Mouse (Mus musculus) small intestine, adult 2 months (tissue): Measurements from ENCODE around the gene Slco3a1.

Experiments used
- CTCF ChIP-seq: fragments of 200-500 bp; IDR thresholded peaks from 2 replicates; pipeline ENCODE4 v1.5.1; 2012; ENCODE audit warnings: low read depth, mild to moderate bottlenecking, control low read depth, inconsistent platforms, low read length, moderate library complexity, mixed read lengths; ENCODE audit not compliant: insufficient replicate concordance, insufficient read length; ENCODE audit errors: extremely low read depth
- POLR2A ChIP-seq: fragments of 200-500 bp; IDR thresholded peaks from 2 replicates; pipeline ENCODE4 v1.6.1; 2012; ENCODE audit warnings: low read depth, mild to moderate bottlenecking, control low read depth, inconsistent platforms, low read length, moderate library complexity

GRCm38 (mm10) chr7:74398326-74398725, 156.3 kb downstream of the Slco3a1 start:
- TF ChIP-seq CTCF (no peak), POLR2A (no peak)
